Comparison of ENCODE assay signal across 20 mouse cellular contexts in genomic region chr1:51535414-51535813, GRCm38 (mm10).
"Had no signal": no experiment of that assay in that cellular context is flagged by ENCODE, and none has a peak within 500 bp of the region (broad histone marks: within the 10 kb centered on the region; RNA-seq: fewer than 3 reads in every experiment).

No protein-coding gene starts in this region.

- ATAC-seq: intestine, embryonic 15.5 days; intestine, postnatal 0 days had no signal

- H3K27me3 ChIP-seq: heart, embryonic 12.5 days; hindbrain, embryonic 13.5 days; hindbrain, embryonic 15.5 days; intestine, embryonic 15.5 days; limb, embryonic 12.5 days had no signal

- H3K27ac ChIP-seq: heart, embryonic 10.5 days; hindbrain, embryonic 13.5 days; hindbrain, embryonic 15.5 days; intestine, embryonic 15.5 days; left cerebral cortex, adult 2 months; limb, embryonic 10.5 days; limb, embryonic 12.5 days; liver, embryonic 14.5 days had no signal

- H3K4me1 ChIP-seq: hindbrain, embryonic 13.5 days; hindbrain, embryonic 15.5 days; limb, embryonic 10.5 days; limb, embryonic 12.5 days had no signal

- H3K9me3 ChIP-seq: heart, embryonic 10.5 days; heart, embryonic 12.5 days; hindbrain, embryonic 13.5 days; hindbrain, embryonic 15.5 days; intestine, embryonic 15.5 days; limb, embryonic 10.5 days; limb, embryonic 12.5 days had no signal

- H3K4me3 ChIP-seq: heart, embryonic 10.5 days; heart, embryonic 12.5 days; hindbrain, embryonic 13.5 days; hindbrain, embryonic 15.5 days; intestine, embryonic 15.5 days; left cerebral cortex, adult 2 months; limb, embryonic 10.5 days; limb, embryonic 12.5 days had no signal

- H3K9ac ChIP-seq: heart, embryonic 12.5 days; hindbrain, embryonic 13.5 days; hindbrain, embryonic 15.5 days; intestine, embryonic 15.5 days; limb, embryonic 12.5 days; liver, embryonic 14.5 days had no signal

- H3K36me3 ChIP-seq: heart, embryonic 10.5 days; heart, embryonic 12.5 days; hindbrain, embryonic 13.5 days; hindbrain, embryonic 15.5 days; intestine, embryonic 15.5 days; limb, embryonic 10.5 days; limb, embryonic 12.5 days had no signal

- DNase-seq: gastrocnemius, postnatal 25 days; heart, adult 18-20 months; heart, postnatal 10 days; kidney, adult 18-20 months; kidney, adult 8-10 months; kidney, postnatal 10 days; kidney, postnatal 25 days; kidney, postnatal 4 days; liver had no signal

- H3K4me2 ChIP-seq: heart, embryonic 12.5 days; hindbrain, embryonic 13.5 days; hindbrain, embryonic 15.5 days; intestine, embryonic 15.5 days; limb, embryonic 12.5 days; liver, embryonic 11.5 days had no signal
